Mouse (Mus musculus) lung, embryonic 14.5 days (tissue): ENCODE results near the gene Atp1a2. TPM values are rescaled to one million over a fixed set of nuclear protein-coding genes. Genes with fewer than 3 reads are reported as not detected.
A peak's percentile ranks its signal among the peaks of the same experiment; 100 is the strongest.
"Not testable (repeated sequence)": the region's sequence is repeated elsewhere in the genome, so short reads cannot be mapped to it uniquely, and the experiment has no call there.

Source experiments
- ATAC-seq: fragments of 200-750 bp; cut with Nextera tagmentation; 2 replicates; pipeline ENCODE4 v1.8.0; 2017; ENCODE audit warnings: mild to moderate bottlenecking, moderate TSS enrichment, moderate library complexity; ENCODE audit not compliant: insufficient read depth
- DNase-seq: peaks from one replicate; pipeline ENCODE4 v3.0.0-alpha.2; 2015
- H3K27ac ChIP-seq: fragments of 300-500 bp; sonication (generic); 2 replicates; pipeline ENCODE4 v1.5.1; 2014; ENCODE audit warnings: low read depth, mild to moderate bottlenecking, moderate library complexity
- H3K27me3 ChIP-seq: fragments of 300-500 bp; sonication (generic); 2 replicates; pipeline ENCODE4 v1.6.1; 2014; ENCODE audit warnings: low read length, control low read depth; ENCODE audit not compliant: insufficient read depth
- H3K36me3 ChIP-seq: fragments of 300-500 bp; sonication (generic); 2 replicates; pipeline ENCODE4 v1.6.1; 2014; ENCODE audit warnings: control low read depth; ENCODE audit not compliant: insufficient read depth
- H3K4me1 ChIP-seq: fragments of 300-500 bp; sonication (generic); 2 replicates; pipeline ENCODE4 v1.6.1; 2014; ENCODE audit warnings: antibody characterized with exemption, control low read depth; ENCODE audit not compliant: insufficient read depth
- H3K4me2 ChIP-seq: fragments of 300-500 bp; sonication (generic); 2 replicates; pipeline ENCODE4 v1.6.1; 2014; ENCODE audit warnings: mild to moderate bottlenecking
- H3K4me3 ChIP-seq: fragments of 300-500 bp; sonication (generic); 2 replicates; pipeline ENCODE4 v1.5.1; 2014; ENCODE audit warnings: low read depth, low read length
- H3K9ac ChIP-seq: fragments of 300-500 bp; sonication (generic); 2 replicates; pipeline ENCODE4 v1.6.1; 2014
- H3K9me3 ChIP-seq: fragments of 300-500 bp; sonication (generic); 2 replicates; pipeline ENCODE4 v1.6.1; 2016; ENCODE audit warnings: low read depth, low read length, control low read depth
- CTCF ChIP-seq: IDR thresholded peaks from 2 replicates; pipeline ENCODE4 v1.5.1; 2016; ENCODE audit warnings: antibody characterized with exemption, low read depth
- WGBS: fragments of 180-500 bp; shearing (Covaris S2); extraction: QIAGEN DNeasy Blood & Tissue Kit; methylation state at CpG from one replicate; pipeline ENCODE4 v1.1.7; 2014; 5-methylcytosine and 5-hydroxymethylcytosine counted together
- polyA plus RNA-seq: library from polyadenylated mRNA; unstranded; fragments of >200 nt; fragmentation: Nextera tagmentation; extraction: Ambion mirVana; gene quantifications from 2 replicates; pipeline ENCODE4 v1.2.1, GENCODE M21; 2014

Gene Atp1a2
- polyA plus RNA-seq, 1 experiment from 2014 or later, result 1.3 TPM

- H3K4me2 ChIP-seq, result no peak overlapping the region
- H3K4me1 ChIP-seq, result no peaks in the 10 kb centered on the region
- H3K36me3 ChIP-seq, result no peaks in the 10 kb centered on the region
- no peak overlapping the region for H3K27ac ChIP-seq
- no peak for TF ChIP-seq CTCF
- WGBS, result 80% methylated on average over 6 of the region's 6 CpGs
- ATAC-seq (no peak), DNase-seq (no peak)
- H3K27me3 ChIP-seq, result no peaks in the 10 kb centered on the region
- no peaks in the 10 kb centered on the region for H3K9me3 ChIP-seq
- H3K9ac ChIP-seq, result no peak overlapping the region
- H3K4me3 ChIP-seq, result no peak overlapping the region
Measured at GRCm38 (mm10) chr1:172273386-172273785, 24.5 kb downstream of the Atp1a2 start.

GRCm38 (mm10) chr1:172271765-172272164, 26.1 kb downstream of the Atp1a2 start:
- Histone ChIP-seq H3K36me3 (no peaks in the 10 kb centered on the region), H3K27ac (no peak overlapping the region), H3K9ac (no peak overlapping the region), H3K4me2 (no peak overlapping the region), H3K4me3 (no peak overlapping the region), H3K4me1 (no peaks in the 10 kb centered on the region), H3K9me3 (no peaks in the 10 kb centered on the region), H3K27me3 (no peaks in the 10 kb centered on the region)
- 61% methylated on average over 10 of the region's 10 CpGs for WGBS
- ATAC-seq (0 out of 2 replicates have a peak, but pooled peaks have one; percentile 24), DNase-seq (no peak)
- no peak for TF ChIP-seq CTCF

GRCm38 (mm10) chr1:172271208-172271607, 26.7 kb downstream of the Atp1a2 start:
- Histone ChIP-seq H3K4me1 (no peaks in the 10 kb centered on the region), H3K4me2 (no peak overlapping the region), H3K36me3 (no peaks in the 10 kb centered on the region), H3K27ac (no peak overlapping the region), H3K27me3 (no peaks in the 10 kb centered on the region), H3K4me3 (no peak overlapping the region), H3K9me3 (no peaks in the 10 kb centered on the region), H3K9ac (no peak overlapping the region)
- no peak for TF ChIP-seq CTCF
- WGBS, result 80% methylated on average over 3 of the region's 3 CpGs
- ATAC-seq, result no peak
- no peak for DNase-seq

- Histone ChIP-seq H3K9me3 (no peaks in the 10 kb centered on the region), H3K36me3 (no peaks in the 10 kb centered on the region), H3K9ac (no peak within 1 kb of the TSS), H3K27ac (no peak within 1 kb of the TSS), H3K4me3 (no peak within 1 kb of the TSS), H3K27me3 (no peaks in the 10 kb centered on the region), H3K4me1 (no peaks in the 10 kb centered on the region), H3K4me2 (no peak within 1 kb of the TSS)
- ATAC-seq (no peak), DNase-seq (no peak)
- no peak for TF ChIP-seq CTCF
- WGBS, result 69% methylated on average over 8 of the region's 8 CpGs
Measured at GRCm38 (mm10) chr1:172261477-172262078, 36.3 kb downstream of the Atp1a2 start, which contains the start of gene Igsf8. Gene Igsf8 (plus strand): TSS chr1:172261641.

GRCm38 (mm10) chr1:172258314-172258713, 39.5 kb downstream of the Atp1a2 start, which contains the start of gene Atp1a4:
Gene Atp1a4 (minus strand): TSS chr1:172258414.
- no peak within 1 kb of the TSS for H3K27ac ChIP-seq
- no peak for DNase-seq
- H3K4me2 ChIP-seq, result no peak within 1 kb of the TSS
- H3K4me3 ChIP-seq, result no peak within 1 kb of the TSS
- no peaks in the 10 kb centered on the region for H3K4me1 ChIP-seq
- no peaks in the 10 kb centered on the region for H3K36me3 ChIP-seq
- 77% methylated on average over 6 of the region's 6 CpGs for WGBS
- no peak within 1 kb of the TSS for H3K9ac ChIP-seq
- ATAC-seq, result no peak
- no peaks in the 10 kb centered on the region for H3K27me3 ChIP-seq
- H3K9me3 ChIP-seq, result no peaks in the 10 kb centered on the region
- no peak for TF ChIP-seq CTCF

- WGBS, result 27% methylated on average over 2 of the region's 2 CpGs
- Histone ChIP-seq H3K4me2 (no peak overlapping the region), H3K4me3 (no peak overlapping the region), H3K27ac (no peak overlapping the region), H3K9ac (no peak overlapping the region), H3K27me3 (peaks cover 23% of the 10 kb centered on the region; the same call in 1 of the 2 replicates), H3K9me3 (no peaks in the 10 kb centered on the region), H3K4me1 (no peaks in the 10 kb centered on the region), H3K36me3 (no peaks in the 10 kb centered on the region)
- TF ChIP-seq CTCF, result peak; percentile 68
- ATAC-seq (peak; percentile 76; the same call in 1 of the 2 replicates), DNase-seq (peak; percentile 63)
Measured at GRCm38 (mm10) chr1:172247679-172248078, 50.2 kb downstream of the Atp1a2 start.

GRCm38 (mm10) chr1:172247216-172247615, 50.6 kb downstream of the Atp1a2 start:
- WGBS, result 63% methylated on average over 4 of the region's 4 CpGs
- Histone ChIP-seq H3K4me1 (no peaks in the 10 kb centered on the region), H3K27ac (no peak overlapping the region), H3K27me3 (peaks cover 23% of the 10 kb centered on the region; the same call in 1 of the 2 replicates), H3K4me3 (no peak overlapping the region), H3K4me2 (no peak overlapping the region), H3K9ac (no peak overlapping the region), H3K36me3 (no peaks in the 10 kb centered on the region), H3K9me3 (no peaks in the 10 kb centered on the region)
- TF ChIP-seq CTCF, result no peak
- DNase-seq (no peak), ATAC-seq (no peak)

- H3K4me1 ChIP-seq, ATAC-seq, DNase-seq, H3K36me3 ChIP-seq, H3K27ac ChIP-seq, H3K9me3 ChIP-seq, H3K9ac ChIP-seq: not testable (repeated sequence)
- peaks cover 23% of the 10 kb centered on the region; the same call in 1 of the 2 replicates for H3K27me3 ChIP-seq
- peak overlapping the region; percentile 2; the same call in 1 of the 2 replicates for H3K4me3 ChIP-seq
- H3K4me2 ChIP-seq, result peak overlapping the region; percentile 29; the same call in 1 of the 2 replicates
- WGBS, result 32% methylated on average over 23 of the region's 23 CpGs
Measured at GRCm38 (mm10) chr1:172244645-172245044, 53.2 kb downstream of the Atp1a2 start.
